ENCODE assay signal across 16 mouse cellular contexts in the genomic region with DNA sequence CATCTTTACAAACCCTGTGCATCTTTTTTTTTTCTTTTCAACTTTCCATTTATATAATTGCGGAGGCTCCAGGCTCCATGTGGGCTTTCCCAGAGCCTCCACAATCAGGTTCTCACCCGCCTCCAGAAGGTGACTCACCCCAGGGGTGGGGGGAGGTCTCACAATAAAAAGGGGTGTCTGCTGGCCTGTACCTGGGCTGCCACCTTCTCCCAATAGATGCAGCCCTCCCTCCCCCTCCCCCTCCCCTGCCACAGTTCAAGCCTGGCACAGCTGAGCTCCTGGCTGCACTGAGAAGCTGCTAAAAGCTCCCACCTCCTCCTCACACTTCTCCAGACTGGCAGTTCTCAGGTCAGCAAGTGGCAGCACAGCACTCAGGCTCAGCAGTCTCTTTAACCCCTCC.
DNase-seq lines count a peak whose midpoint lies in the region; ATAC-seq and TF ChIP-seq lines count a peak whose summit lies in the region.
"Had no signal": no experiment of that assay in that cellular context is flagged by ENCODE, and none has a peak within 500 bp of the region (broad histone marks: within the 10 kb centered on the region; RNA-seq: fewer than 3 reads in every experiment).

No protein-coding gene starts in this region.

- no peak overlapping the region for H3K9ac ChIP-seq in intestine, embryonic 16.5 days (ENCODE audit: low read depth, low read length)
- H3K9ac ChIP-seq: limb, embryonic 13.5 days; neural tube, embryonic 12.5 days had no signal

- no peak overlapping the region for H3K27ac ChIP-seq in intestine, embryonic 16.5 days (ENCODE audit: low read length)
- H3K27ac ChIP-seq: limb, embryonic 13.5 days; neural tube, embryonic 12.5 days had no signal

- no peaks in the 10 kb centered on the region for H3K36me3 ChIP-seq in intestine, embryonic 16.5 days (ENCODE audit: control insufficient read depth, insufficient read depth, low read length)
- H3K36me3 ChIP-seq: limb, embryonic 13.5 days; neural tube, embryonic 12.5 days had no signal

- H3K27me3 ChIP-seq in intestine, embryonic 16.5 days (replicated peaks; ENCODE audit: control insufficient read depth, insufficient read depth, low read length) = no peaks in the 10 kb centered on the region
- H3K27me3 ChIP-seq: limb, embryonic 13.5 days; neural tube, embryonic 12.5 days had no signal

- ATAC-seq in intestine, embryonic 16.5 days = no peak
- ATAC-seq: hindbrain, embryonic 16.5 days had no signal

- peak; percentile 67 for DNase-seq in heart, adult 11 months
- DNase-seq in heart, postnatal 4 days = no peak
- DNase-seq in brain, embryonic 14.5 days (ENCODE audit: low read depth) = peak; percentile 62
- DNase-seq in frontal cortex, postnatal 10 days (ENCODE audit: low spot score in 2 of 2) = peak; percentile 34 to 60
- DNase-seq in left cerebral cortex, adult 9 months (ENCODE audit: low spot score in 2 of 2) = peak; percentile 67 to 80
- DNase-seq in adrenal gland, postnatal 36 days = no peak
- no peak for DNase-seq in urinary bladder, postnatal 36 days (ENCODE audit: low spot score in 2 of 2)
- DNase-seq: cerebellum, adult 18-20 months; heart, postnatal 10 days; kidney, adult 8-10 months; kidney, postnatal 36 days; lung, postnatal 14 days had no signal

- 0 out of 2 replicates have a peak, but pooled peaks cover 3% of the 10 kb centered on the region for H3K4me1 ChIP-seq in intestine, embryonic 16.5 days (ENCODE audit: control insufficient read depth, insufficient read depth, low read length)
- H3K4me1 ChIP-seq: neural tube, embryonic 12.5 days had no signal

- no peak overlapping the region for H3K4me3 ChIP-seq in intestine, embryonic 16.5 days (ENCODE audit: low read length)
- H3K4me3 ChIP-seq: limb, embryonic 13.5 days; neural tube, embryonic 12.5 days had no signal

- 50% methylated on average over 2 of the region's 2 CpGs for WGBS in intestine, embryonic 16.5 days

- no peak for TF ChIP-seq POLR2A in brain, embryonic 14.5 days (IDR thresholded peaks at IDR 0.05; ENCODE audit: borderline replicate concordance, extremely low read depth, insufficient read depth, insufficient read length, poor library complexity, severe bottlenecking)

- no peak overlapping the region for H3K4me2 ChIP-seq in intestine, embryonic 16.5 days (ENCODE audit: low read depth, low read length)
- H3K4me2 ChIP-seq: limb, embryonic 13.5 days; neural tube, embryonic 12.5 days had no signal

- no peaks in the 10 kb centered on the region for H3K9me3 ChIP-seq in intestine, embryonic 16.5 days (ENCODE audit: control insufficient read depth, low read length)
- H3K9me3 ChIP-seq: limb, embryonic 13.5 days; neural tube, embryonic 12.5 days had no signal

- no peak for TF ChIP-seq CTCF in brain, embryonic 14.5 days (IDR thresholded peaks at IDR 0.05; ENCODE audit: borderline replicate concordance, extremely low read depth, insufficient read depth, insufficient read length)

Comparison
In these comparisons a context has a peak if more than half of its experiments do, and no peak if none do; other contexts are left out.
1. DNase-seq: peak in heart, adult 11 months (single experiment), brain, embryonic 14.5 days (single experiment), frontal cortex, postnatal 10 days (2 of 2) and left cerebral cortex, adult 9 months (2 of 2); none in heart, postnatal 4 days (single experiment), adrenal gland, postnatal 36 days (0 of 2) and urinary bladder, postnatal 36 days (0 of 2).